Mouse (Mus musculus) heart, adult 8-10 months (tissue): ENCODE data around the gene Atp6v1g1. TPM values are rescaled to one million over a fixed set of nuclear protein-coding genes. Genes with fewer than 3 reads are reported as not detected.
A peak's percentile ranks its signal among the peaks of the same experiment; 100 is the strongest.

Experiments used
- DNase-seq: peaks from one replicate; pipeline ENCODE4 v3.0.0; 2022; ENCODE audit warnings: low spot score
- total RNA-seq, 4 experiments: library from RNA; stranded (reverse); gene quantifications; 2 replicates each; pipeline ENCODE4 v1.2.4; 2022

Gene Atp6v1g1
- total RNA-seq, 4 experiments from 2014 or later, result 146 to 168 (median 149) TPM

DNA sequence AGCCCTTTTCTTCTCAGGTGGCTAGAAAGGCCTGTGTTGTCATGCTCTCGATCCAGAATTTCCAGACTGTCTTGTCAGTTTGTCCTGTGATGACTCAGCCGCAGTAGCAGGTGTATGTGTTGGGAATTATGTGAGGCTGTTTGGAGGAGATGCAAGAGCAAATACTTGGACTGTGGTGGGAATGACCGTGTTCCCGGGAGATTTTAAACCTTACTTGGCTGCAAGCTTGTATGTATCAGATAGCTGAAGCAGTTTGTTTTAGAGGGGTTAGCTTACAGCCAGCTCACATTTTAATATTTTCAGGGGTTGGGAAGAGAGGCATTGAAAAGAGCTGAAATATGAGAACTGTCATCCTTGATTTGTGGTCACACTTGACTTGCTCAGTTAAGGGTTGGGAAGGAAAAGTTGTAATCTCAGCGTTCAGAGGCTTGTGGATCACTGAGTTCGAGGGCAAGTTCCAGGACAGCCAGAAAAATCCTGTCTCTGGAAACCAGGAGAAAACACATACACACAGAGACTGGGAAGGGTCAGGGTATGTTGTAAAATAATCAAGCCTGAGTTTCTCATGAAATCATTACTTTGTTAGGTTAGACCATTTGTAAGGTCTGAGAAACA is 2.0 kb downstream of the Atp6v1g1 start:
- DNase-seq, result no peak

GRCm38 (mm10) chr4:63547799-63548198 is 3.2 kb downstream of the Atp6v1g1 start:
- DNase-seq, result no peak

DNA sequence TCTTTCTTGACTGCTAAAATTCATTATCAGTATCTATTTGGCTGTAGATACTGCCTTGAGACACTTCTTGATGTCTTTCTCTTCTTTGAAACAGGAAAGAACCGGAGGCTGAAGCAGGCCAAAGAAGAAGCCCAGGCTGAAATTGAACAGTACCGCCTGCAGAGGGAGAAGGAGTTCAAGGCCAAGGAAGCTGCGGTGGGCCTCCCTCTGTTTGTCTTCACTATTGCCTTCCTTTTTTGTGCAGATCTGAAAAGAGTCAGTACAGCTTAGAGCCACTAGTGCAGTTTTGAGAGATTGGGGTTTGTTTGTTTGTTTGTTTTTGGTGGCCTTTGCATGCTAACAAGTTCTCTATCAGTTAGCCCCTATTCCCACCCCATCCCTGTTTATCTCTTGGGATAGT is 3.9 kb downstream of the Atp6v1g1 start:
- DNase-seq, result no peak

DNA sequence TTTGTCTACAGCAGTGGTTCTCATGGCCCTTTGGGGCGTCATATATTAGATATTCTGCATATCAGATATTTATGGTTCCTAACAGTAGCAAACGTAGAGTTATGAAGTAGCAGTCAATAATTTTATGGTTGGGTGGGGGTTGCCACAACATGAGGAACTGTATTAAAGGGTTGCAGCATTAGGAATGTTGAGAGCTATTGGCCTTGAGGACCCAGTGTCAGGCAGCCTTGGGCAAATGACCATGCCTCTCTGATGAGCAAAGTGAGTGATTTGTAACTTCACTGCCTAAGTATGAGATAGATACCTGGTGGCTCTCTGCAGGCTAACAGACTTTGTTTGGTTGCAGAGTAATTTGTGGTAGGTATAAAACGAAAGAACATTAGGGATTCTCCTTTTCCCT is 6.3 kb downstream of the Atp6v1g1 start:
- no peak for DNase-seq

GRCm38 (mm10) chr4:63552865-63553264 is 8.3 kb downstream of the Atp6v1g1 start:
- DNase-seq, result no peak

GRCm38 (mm10) chr4:63553789-63554576 is 9.4 kb downstream of the Atp6v1g1 start:
- no peak for DNase-seq

DNA sequence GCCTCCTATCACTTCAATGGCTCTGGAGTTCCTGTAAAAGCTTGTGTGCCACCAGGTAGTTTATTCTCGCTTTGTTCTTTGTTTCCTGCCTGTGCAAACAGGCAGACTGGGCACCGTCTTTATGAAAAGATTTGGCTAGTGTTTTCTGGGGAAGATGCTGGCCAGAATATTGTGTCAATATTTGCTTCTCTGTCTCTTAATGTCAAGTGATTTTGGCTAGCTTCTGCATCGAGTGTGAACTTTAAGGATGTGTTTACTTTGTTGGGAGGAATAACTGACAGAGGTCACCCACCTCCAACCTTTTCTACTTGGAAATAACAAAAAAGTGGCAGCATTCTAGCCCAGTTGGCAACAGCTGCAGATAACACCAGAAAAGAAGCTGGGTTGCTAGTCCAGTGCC is 10.0 kb downstream of the Atp6v1g1 start:
- no peak for DNase-seq

DNA sequence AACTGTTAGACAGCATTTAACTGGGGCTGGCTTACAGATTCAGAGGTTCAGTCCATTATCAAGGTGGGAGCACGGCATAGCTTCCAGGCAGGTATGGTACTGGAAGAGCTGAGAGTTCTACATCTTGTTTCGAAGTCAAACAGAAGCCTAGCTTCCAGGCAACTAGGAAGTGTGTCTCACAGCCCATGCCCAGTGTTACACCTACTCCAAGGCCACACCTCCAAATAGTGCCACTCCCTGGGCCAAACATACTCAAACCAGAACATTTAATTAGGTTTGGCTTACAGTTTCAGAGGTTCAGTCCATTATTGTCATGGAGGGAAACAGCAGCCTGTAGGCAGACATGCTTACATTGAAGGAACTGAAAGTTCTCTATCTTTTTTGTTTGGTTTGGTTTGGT is 10.5 kb downstream of the Atp6v1g1 start:
- no peak for DNase-seq

DNA sequence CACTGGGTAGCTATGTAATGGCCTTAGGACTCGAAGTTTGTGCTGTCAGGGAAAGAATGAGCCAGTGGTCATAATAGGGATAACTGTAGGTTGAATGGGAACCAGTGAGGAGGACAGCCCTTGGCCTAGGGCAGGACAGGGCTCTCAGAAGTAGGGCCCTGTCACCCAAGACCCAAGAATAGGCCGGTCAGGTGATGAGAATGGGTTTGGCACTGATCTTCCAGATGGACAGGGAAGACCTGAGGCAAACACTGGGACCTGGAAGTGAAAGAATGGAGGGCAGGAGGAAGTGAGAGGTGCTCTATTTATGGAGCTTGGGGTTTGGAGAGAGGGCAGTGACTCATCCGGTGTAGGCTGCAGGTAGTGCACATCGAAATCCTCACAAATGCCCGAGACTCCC is 12.1 kb downstream of the Atp6v1g1 start:
- DNase-seq, result no peak

GRCm38 (mm10) chr4:63557124-63558059 is 12.8 kb downstream of the Atp6v1g1 start:
- no peak for DNase-seq

- peak; percentile 65 for DNase-seq
These were observed 14.0 kb downstream of the Atp6v1g1 start, which contains the start of gene Tmem268 for GRCm38 (mm10) chr4:63558407-63559081. Tmem268 (plus strand) TSS chr4:63558781.

DNA sequence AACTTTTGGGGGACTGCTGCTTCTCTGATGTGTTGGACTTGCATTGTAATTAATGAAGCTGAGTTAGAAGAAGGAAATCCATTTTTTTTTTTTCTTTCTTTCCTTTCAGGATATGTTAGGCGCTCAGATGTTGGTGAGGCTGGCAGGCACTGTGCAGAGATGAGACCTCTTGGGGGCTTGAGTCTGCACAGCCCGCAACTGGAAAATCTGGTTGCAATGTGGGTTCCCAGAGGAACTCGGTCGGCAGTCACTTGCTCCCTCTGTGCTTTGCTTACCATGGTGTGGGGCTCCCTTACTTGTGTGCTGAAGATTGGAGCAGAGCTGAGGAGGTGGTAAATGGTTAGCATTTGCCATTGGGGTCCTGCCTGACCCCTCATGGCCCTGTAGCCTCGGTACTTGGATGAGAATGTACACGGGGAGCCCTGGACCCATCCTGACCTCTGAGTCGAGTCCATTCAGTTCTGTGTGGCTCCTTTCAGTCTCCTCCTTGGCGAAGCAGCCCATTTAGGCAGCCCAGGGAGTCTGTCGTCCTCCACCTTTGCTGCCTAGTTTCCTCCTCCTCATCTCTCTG is 14.6 kb downstream of the Atp6v1g1 start:
- DNase-seq, result no peak

DNA sequence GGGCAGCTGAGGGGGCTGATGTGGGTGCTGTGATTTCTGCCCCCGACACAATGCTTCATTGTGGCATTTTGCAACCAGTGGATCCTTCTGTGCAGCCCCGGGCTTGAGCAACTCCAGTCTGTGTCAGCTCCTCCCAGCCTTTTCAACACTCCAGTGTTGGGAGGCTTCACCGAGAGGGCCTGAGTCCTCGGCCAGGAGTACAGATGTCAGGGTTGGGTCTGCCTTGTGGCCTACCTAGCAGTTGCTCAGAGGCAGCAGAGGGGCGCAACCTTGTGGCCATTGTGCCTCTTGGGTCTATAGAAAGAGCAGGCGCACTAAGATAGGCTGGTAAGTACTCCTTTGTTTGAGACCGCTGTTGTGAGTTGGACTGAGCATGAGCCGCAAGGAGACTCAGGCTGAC is 15.5 kb downstream of the Atp6v1g1 start:
- no peak for DNase-seq

DNA sequence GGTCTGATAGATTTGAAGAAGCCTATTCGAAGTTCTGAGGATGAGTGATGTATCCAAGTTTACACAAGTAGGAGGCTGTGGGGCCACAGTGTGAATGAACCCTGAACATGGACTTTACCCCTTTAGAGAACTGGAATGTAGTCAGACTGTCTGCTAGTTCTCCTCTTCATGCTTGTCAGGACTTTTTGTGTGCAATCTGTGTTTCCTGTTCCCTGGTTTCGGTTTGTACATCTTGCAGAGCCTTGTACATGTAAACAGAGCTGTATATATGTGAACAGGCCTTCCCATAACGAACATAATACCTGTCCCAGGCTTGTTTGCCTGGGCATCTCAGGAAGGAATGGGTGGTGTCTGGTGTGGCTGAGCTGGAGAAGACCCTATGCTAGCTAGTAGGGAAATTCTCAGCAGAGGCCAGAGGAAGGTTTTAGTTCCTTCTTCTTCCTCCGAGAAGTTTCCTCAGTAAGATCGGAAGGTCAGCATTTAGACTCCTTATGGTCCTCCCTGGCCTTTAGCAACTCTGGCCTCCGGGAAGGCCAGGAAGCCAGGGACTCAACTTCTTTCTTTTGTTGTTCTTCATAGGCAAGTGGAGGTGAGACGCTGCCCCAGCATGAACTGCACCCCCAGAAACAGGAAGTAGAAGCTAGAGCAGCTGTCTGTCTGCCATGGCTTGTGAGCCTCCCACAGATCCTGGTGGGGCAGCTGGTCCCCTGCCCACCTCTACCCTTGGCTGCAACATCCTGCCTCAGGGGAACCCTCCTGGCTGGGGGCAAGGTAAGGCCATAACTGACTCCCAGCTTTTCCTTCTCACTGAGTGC is 17.5 kb downstream of the Atp6v1g1 start:
- no peak for DNase-seq

DNA sequence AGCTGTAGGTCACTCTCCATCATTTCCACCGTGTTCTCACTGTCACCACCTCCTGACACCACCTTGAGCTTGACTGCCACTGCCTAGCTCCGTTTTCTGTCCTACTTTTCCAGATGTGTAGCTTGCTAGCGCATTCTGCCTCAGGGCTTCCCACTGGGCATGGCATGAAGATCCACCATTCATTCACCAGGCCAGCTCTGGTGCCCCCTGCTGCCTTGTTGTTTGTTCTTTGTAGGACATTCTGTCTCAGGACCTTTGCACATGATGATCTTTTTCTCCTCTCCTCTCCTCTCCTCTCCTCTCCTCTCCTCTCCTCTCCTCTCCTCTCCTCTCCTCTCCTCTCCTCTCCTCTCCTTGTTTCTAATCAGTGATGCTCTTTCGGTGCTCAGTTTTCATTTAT is 18.2 kb downstream of the Atp6v1g1 start:
- no peak for DNase-seq

DNA sequence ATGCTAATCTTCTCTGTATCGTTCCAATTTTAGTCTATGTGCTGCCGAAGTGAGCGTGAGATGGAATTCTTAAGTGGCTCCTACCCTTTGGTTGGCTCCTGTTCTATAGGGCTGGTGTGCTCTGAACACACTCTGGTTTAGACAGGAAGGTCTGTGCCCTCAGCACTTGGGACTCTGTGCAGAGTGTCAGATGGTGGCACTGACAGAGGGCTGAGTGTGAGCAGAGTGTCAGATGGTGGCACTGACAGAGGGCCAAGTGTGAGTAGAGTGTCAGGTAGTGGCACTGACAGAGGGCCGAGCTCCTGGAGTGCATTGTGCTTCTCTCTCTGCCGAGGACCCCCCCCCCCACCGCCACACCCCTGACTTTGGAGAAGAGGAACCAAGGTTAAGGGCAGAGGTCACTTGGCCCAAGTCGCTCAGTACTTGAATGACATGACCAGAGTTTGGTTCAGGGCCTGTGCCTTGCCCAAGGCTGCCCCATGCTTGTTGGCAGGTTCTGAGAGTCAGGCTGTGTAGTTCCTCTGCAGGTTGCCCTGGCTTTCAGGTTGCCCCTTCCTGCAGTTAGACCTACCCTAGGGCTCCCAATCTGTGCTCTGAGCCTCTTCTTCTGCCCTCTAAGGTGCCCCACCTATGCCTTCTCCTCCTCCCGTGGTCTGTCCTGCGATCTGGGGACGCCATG is 23.3 kb downstream of the Atp6v1g1 start:
- DNase-seq, result no peak

GRCm38 (mm10) chr4:63569322-63569721 is 24.8 kb downstream of the Atp6v1g1 start:
- DNase-seq, result no peak

DNA sequence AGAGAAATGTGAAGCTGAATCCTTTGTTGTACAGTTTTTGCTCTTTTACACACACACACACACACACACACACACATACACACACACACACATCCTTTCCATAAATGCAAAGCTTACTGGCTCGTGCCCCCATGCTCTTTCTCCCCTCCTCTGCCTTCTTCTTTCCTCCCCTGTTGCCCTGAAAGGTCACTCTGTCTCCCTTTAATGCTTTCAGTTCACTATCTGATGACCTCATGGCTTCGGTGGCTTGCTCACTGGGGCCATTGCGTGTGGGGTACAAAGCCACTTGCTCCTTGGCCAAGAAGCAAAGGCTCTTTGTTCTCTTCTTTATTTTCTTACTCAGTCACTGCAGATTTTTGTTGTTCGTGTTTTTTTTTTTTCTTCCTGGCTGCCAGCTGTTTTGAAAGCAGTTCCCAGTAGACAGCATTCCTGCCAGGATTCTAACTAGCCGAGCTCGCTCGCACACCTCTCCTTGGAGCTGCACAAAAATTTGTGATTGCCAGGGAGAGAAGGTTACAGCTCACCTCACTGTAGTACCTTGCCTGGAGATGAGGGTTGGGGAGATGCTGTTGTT is 25.7 kb downstream of the Atp6v1g1 start:
- DNase-seq, result no peak

- no peak for DNase-seq
These were observed 28.0 kb downstream of the Atp6v1g1 start for GRCm38 (mm10) chr4:63572621-63573020.
